In the genomic region with DNA sequence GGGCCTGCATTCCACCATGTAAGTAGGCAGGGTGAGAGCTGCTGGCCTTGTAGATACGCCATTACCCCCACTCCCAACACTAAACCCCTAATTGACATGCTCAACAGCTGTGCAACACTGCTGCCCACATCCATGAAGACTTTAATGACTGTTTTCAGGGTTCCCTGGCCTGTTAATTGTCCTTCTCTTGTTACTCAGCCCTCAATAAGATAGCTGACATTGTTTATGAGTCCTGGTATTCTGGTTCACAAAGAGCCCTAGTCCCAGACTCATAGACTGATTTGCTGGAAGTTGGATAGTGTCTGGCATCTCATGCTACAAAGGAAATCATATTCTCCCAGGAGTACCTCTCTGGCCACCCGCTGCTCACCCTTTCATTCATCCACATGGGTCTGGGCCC, we compare ENCODE assay signal across 10 mouse cellular contexts.
DNase-seq lines count a peak whose midpoint lies in the region; ATAC-seq and TF ChIP-seq lines count a peak whose summit lies in the region.
"Had no signal": no experiment of that assay in that cellular context is flagged by ENCODE, and none has a peak within 500 bp of the region (broad histone marks: within the 10 kb centered on the region; RNA-seq: fewer than 3 reads in every experiment).

No protein-coding gene starts in this region.

- H3K4me3 ChIP-seq in kidney, embryonic 16.5 days (ENCODE audit: low read length): no peak overlapping the region
- no peak overlapping the region for H3K4me3 ChIP-seq in forebrain, embryonic 12.5 days (replicated peaks)
- no peak overlapping the region for H3K4me3 ChIP-seq in myocyte

- WGBS in kidney, embryonic 16.5 days: 32% methylated on average over 2 of the region's 2 CpGs
- WGBS in forebrain, embryonic 12.5 days: 18% methylated on average over 2 of the region's 2 CpGs

- no peaks in the 10 kb centered on the region for H3K36me3 ChIP-seq in kidney, embryonic 16.5 days (ENCODE audit: insufficient read depth, low read length)
- no peaks in the 10 kb centered on the region for H3K36me3 ChIP-seq in forebrain, embryonic 12.5 days (replicated peaks)
- H3K36me3 ChIP-seq in myocyte (ENCODE audit: control insufficient read depth, insufficient read depth): no peaks in the 10 kb centered on the region

- H3ac ChIP-seq in myocyte (ENCODE audit: control insufficient read depth, insufficient read length): no peak overlapping the region

- peak overlapping the region; percentile 19; the same call in 1 of the 2 replicates for H3K27ac ChIP-seq in kidney, embryonic 16.5 days (ENCODE audit: low read length)
- 0 out of 2 replicates have a peak overlapping the region, but pooled peaks have one; percentile 38 for H3K27ac ChIP-seq in forebrain, embryonic 12.5 days

- DNase-seq in embryo, embryonic 10 days (ENCODE audit: low spot score): peak; percentile 8
- no peak for DNase-seq in embryo, embryonic 9.5 days (ENCODE audit: extremely low spot score)
- DNase-seq in kidney, adult 9 months: no peak
- DNase-seq in urinary bladder, adult 2 months (ENCODE audit: low spot score): no peak
- DNase-seq in right cerebral cortex, adult 2 months (ENCODE audit: low spot score in 2 of 2): no peak
- DNase-seq: kidney, adult 18-20 months had no signal

- H3K27me3 ChIP-seq in kidney, embryonic 16.5 days (ENCODE audit: insufficient read depth, low read length): no peaks in the 10 kb centered on the region
- H3K27me3 ChIP-seq in forebrain, embryonic 12.5 days: 0 out of 2 replicates have a peak, but pooled peaks cover 4% of the 10 kb centered on the region
- no peaks in the 10 kb centered on the region for H3K27me3 ChIP-seq in myocyte (ENCODE audit: control insufficient read depth, insufficient read depth, insufficient read length)

- peak; percentile 76; the same call in 1 of the 2 replicates for ATAC-seq in kidney, embryonic 16.5 days (ENCODE audit: low FRiP score, low TSS enrichment)
- no peak; the same call in 1 of the 2 replicates for ATAC-seq in forebrain, embryonic 12.5 days (ENCODE audit: low FRiP score)
- ATAC-seq: lung, postnatal 0 days had no signal

- H3K79me2 ChIP-seq in myocyte (ENCODE audit: control insufficient read depth, insufficient read depth): no peaks in the 10 kb centered on the region

- TF ChIP-seq POLR2A in myocyte (IDR thresholded peaks at IDR 0.05; ENCODE audit: insufficient read length, low read depth): no peak

- no peak overlapping the region for H3K9ac ChIP-seq in kidney, embryonic 16.5 days (replicated peaks; ENCODE audit: low read length)
- H3K9ac ChIP-seq in forebrain, embryonic 12.5 days: no peak overlapping the region

- H3K4me1 ChIP-seq in kidney, embryonic 16.5 days (ENCODE audit: insufficient read depth, low read length): 0 out of 2 replicates have a peak, but pooled peaks cover 9% of the 10 kb centered on the region
- H3K4me1 ChIP-seq in forebrain, embryonic 12.5 days: peaks cover 14% of the 10 kb centered on the region

- H3K9me3 ChIP-seq in kidney, embryonic 16.5 days (ENCODE audit: low read length): no peaks in the 10 kb centered on the region
- no peaks in the 10 kb centered on the region for H3K9me3 ChIP-seq in forebrain, embryonic 12.5 days

- no peak overlapping the region for H3K4me2 ChIP-seq in kidney, embryonic 16.5 days (replicated peaks; ENCODE audit: low read depth, low read length)
- no peak overlapping the region for H3K4me2 ChIP-seq in forebrain, embryonic 12.5 days
- peak overlapping the region; percentile 49 for H3K4me2 ChIP-seq in myocyte (ENCODE audit: low read depth)

TF ChIP-seq in myocyte, 11 proteins besides CTCF, POLR2A, EP300 and RAD21:
- TF ChIP-seq E2F4 (IDR thresholded peaks at IDR 0.05; ENCODE audit: insufficient read depth) (no peak), MYOD1 (IDR thresholded peaks at IDR 0.05; ENCODE audit: control insufficient read depth in 1 of 3, insufficient read length in 2 of 3, low read depth in 2 of 3) (peak; percentile 26 to 91 (median 85)), TCF12 (IDR thresholded peaks at IDR 0.05; ENCODE audit: insufficient read depth, poor library complexity, severe bottlenecking) (no peak), MYOG (IDR thresholded peaks at IDR 0.05; ENCODE audit: control insufficient read depth in 1 of 3, insufficient read depth in 1 of 3, insufficient read length in 2 of 3, low read depth in 2 of 3) (peak in 1 of 3 experiments; percentile 48)
